Mouse (Mus musculus) forebrain, embryonic 14.5 days (tissue): ENCODE data around the gene Map3k5. TPM values are rescaled to one million over a fixed set of nuclear protein-coding genes. Genes with fewer than 3 reads are reported as not detected.

Experiments
- ATAC-seq: fragments of 200-750 bp; cut with Nextera tagmentation; 2 replicates; pipeline ENCODE4 v1.8.0; 2017; ENCODE audit warnings: mild to moderate bottlenecking, moderate library complexity
- DNase-seq: peaks from one replicate; pipeline ENCODE4 v3.0.0-alpha.2; 2015; ENCODE audit warnings: low spot score
- H3K27ac ChIP-seq: fragments of 300-500 bp; sonication (generic); 2 replicates; pipeline ENCODE4 v1.5.1; 2014; ENCODE audit warnings: low read depth, mild to moderate bottlenecking, control low read depth, low read length, moderate library complexity
- H3K27me3 ChIP-seq: fragments of 300-500 bp; sonication (generic); replicated peaks from 2 replicates; pipeline ENCODE4 v1.6.1; 2014; ENCODE audit warnings: low read length, control low read depth, mixed read lengths; ENCODE audit not compliant: control insufficient read depth, insufficient read depth
- H3K36me3 ChIP-seq: fragments of 300-500 bp; sonication (generic); 2 replicates; pipeline ENCODE4 v1.6.1; 2014; ENCODE audit warnings: low read length, control low read depth; ENCODE audit not compliant: control insufficient read depth, insufficient read depth
- H3K4me1 ChIP-seq: fragments of 300-500 bp; sonication (generic); 2 replicates; pipeline ENCODE4 v1.6.1; 2014; ENCODE audit warnings: antibody characterized with exemption, low read length, control low read depth; ENCODE audit not compliant: control insufficient read depth, insufficient read depth
- H3K4me2 ChIP-seq: fragments of 300-500 bp; sonication (generic); 2 replicates; pipeline ENCODE4 v1.6.1; 2014; ENCODE audit warnings: mild to moderate bottlenecking, control low read depth, low read length
- H3K4me3 ChIP-seq: fragments of 300-500 bp; sonication (generic); 2 replicates; pipeline ENCODE4 v1.5.1; 2014; ENCODE audit warnings: low read depth, low read length, control low read depth
- H3K9ac ChIP-seq: fragments of 300-500 bp; sonication (generic); 2 replicates; pipeline ENCODE4 v1.6.1; 2014; ENCODE audit warnings: mild to moderate bottlenecking, low read length, control low read depth, moderate library complexity
- H3K9me3 ChIP-seq: fragments of 300-500 bp; sonication (generic); replicated peaks from 2 replicates; pipeline ENCODE4 v1.6.1; 2016; ENCODE audit warnings: low read length, control low read depth, mixed read lengths; ENCODE audit not compliant: control insufficient read depth
- WGBS: fragments of 180-500 bp; shearing (Covaris S2); extraction: QIAGEN DNeasy Blood & Tissue Kit; methylation state at CpG from one replicate; pipeline ENCODE4 v1.1.7; 2014; 5-methylcytosine and 5-hydroxymethylcytosine counted together
- polyA plus RNA-seq: library from polyadenylated mRNA; unstranded; fragments of >200 nt; fragmentation: Nextera tagmentation; extraction: Ambion mirVana; gene quantifications from 2 replicates; pipeline ENCODE4 v1.2.1, GENCODE M21; 2014

Map3k5 gene
- polyA plus RNA-seq, 1 experiment from 2014 or later, result 0.72 TPM

- Histone ChIP-seq H3K27ac (no peak overlapping the region), H3K9ac (no peak overlapping the region), H3K4me2 (no peak overlapping the region), H3K4me3 (no peak overlapping the region), H3K9me3 (no peaks in the 10 kb centered on the region), H3K27me3 (no peaks in the 10 kb centered on the region), H3K4me1 (no peaks in the 10 kb centered on the region), H3K36me3 (no peaks in the 10 kb centered on the region)
- WGBS, result 84% methylated on average over 14 of the region's 14 CpGs
- ATAC-seq, result peak; percentile 52; the same call in 1 of the 2 replicates
- DNase-seq, result peak; percentile 67
Observed at GRCm38 (mm10) chr10:20056859-20057644, 122.8 kb downstream of the Map3k5 start.

GRCm38 (mm10) chr10:20058031-20058430, 123.8 kb downstream of the Map3k5 start:
- peak; percentile 41 for DNase-seq
- Histone ChIP-seq H3K4me3 (no peak overlapping the region), H3K9me3 (no peaks in the 10 kb centered on the region), H3K4me1 (no peaks in the 10 kb centered on the region), H3K36me3 (no peaks in the 10 kb centered on the region), H3K9ac (no peak overlapping the region), H3K27me3 (no peaks in the 10 kb centered on the region), H3K27ac (no peak overlapping the region), H3K4me2 (no peak overlapping the region)
- 60% methylated on average over 10 of the region's 10 CpGs for WGBS
- ATAC-seq, result peak; percentile 67; the same call in 1 of the 2 replicates

- WGBS, result 90% methylated on average over 10 of the region's 10 CpGs
- H3K4me1 ChIP-seq, result no peaks in the 10 kb centered on the region
- no peak overlapping the region for H3K9ac ChIP-seq
- no peaks in the 10 kb centered on the region for H3K36me3 ChIP-seq
- H3K4me3 ChIP-seq, result no peak overlapping the region
- no peak for ATAC-seq
- no peaks in the 10 kb centered on the region for H3K27me3 ChIP-seq
- no peak for DNase-seq
- H3K9me3 ChIP-seq, result no peaks in the 10 kb centered on the region
- no peak overlapping the region for H3K4me2 ChIP-seq
- H3K27ac ChIP-seq, result no peak overlapping the region
Observed at GRCm38 (mm10) chr10:20058841-20059240, 124.6 kb downstream of the Map3k5 start.

- no peak overlapping the region for H3K4me2 ChIP-seq
- H3K9ac ChIP-seq, result no peak overlapping the region
- H3K4me1 ChIP-seq, result no peaks in the 10 kb centered on the region
- peak; percentile 39 for DNase-seq
- H3K27ac ChIP-seq, result 0 out of 2 replicates have a peak overlapping the region, but pooled peaks have one; percentile 41
- H3K9me3 ChIP-seq, result no peaks in the 10 kb centered on the region
- peak; percentile 46; the same call in 1 of the 2 replicates for ATAC-seq
- WGBS, result 63% methylated on average over 15 of the region's 15 CpGs
- no peak overlapping the region for H3K4me3 ChIP-seq
- H3K36me3 ChIP-seq, result no peaks in the 10 kb centered on the region
- H3K27me3 ChIP-seq, result no peaks in the 10 kb centered on the region
Observed at GRCm38 (mm10) chr10:20060320-20060970, 126.2 kb downstream of the Map3k5 start.

GRCm38 (mm10) chr10:20064556-20065207, 130.4 kb downstream of the Map3k5 start:
- no peaks in the 10 kb centered on the region for H3K4me1 ChIP-seq
- 83% methylated on average over 9 of the region's 9 CpGs for WGBS
- no peak overlapping the region for H3K27ac ChIP-seq
- no peak overlapping the region for H3K4me3 ChIP-seq
- no peaks in the 10 kb centered on the region for H3K9me3 ChIP-seq
- no peak for DNase-seq
- no peak for ATAC-seq
- H3K36me3 ChIP-seq, result no peaks in the 10 kb centered on the region
- H3K4me2 ChIP-seq, result no peak overlapping the region
- H3K27me3 ChIP-seq, result no peaks in the 10 kb centered on the region
- H3K9ac ChIP-seq, result no peak overlapping the region

- H3K4me1 ChIP-seq, result no peaks in the 10 kb centered on the region
- no peak overlapping the region for H3K4me3 ChIP-seq
- no peak overlapping the region for H3K27ac ChIP-seq
- H3K27me3 ChIP-seq, result no peaks in the 10 kb centered on the region
- H3K36me3 ChIP-seq, result no peaks in the 10 kb centered on the region
- H3K9me3 ChIP-seq, result no peaks in the 10 kb centered on the region
- ATAC-seq (no peak), DNase-seq (no peak)
- 94% methylated on average over 1 of the region's 1 CpGs for WGBS
- H3K9ac ChIP-seq, result no peak overlapping the region
- no peak overlapping the region for H3K4me2 ChIP-seq
Observed at GRCm38 (mm10) chr10:20066069-20066665, 131.9 kb downstream of the Map3k5 start.

- H3K27me3 ChIP-seq, result no peaks in the 10 kb centered on the region
- 88% methylated on average over 11 of the region's 11 CpGs for WGBS
Observed at GRCm38 (mm10) chr10:20069771-20070460, 135.6 kb downstream of the Map3k5 start.

GRCm38 (mm10) chr10:20070576-20071109, 136.4 kb downstream of the Map3k5 start:
- Histone ChIP-seq H3K9ac (no peak overlapping the region), H3K4me3 (no peak overlapping the region), H3K4me2 (no peak overlapping the region), H3K4me1 (no peaks in the 10 kb centered on the region), H3K27me3 (no peaks in the 10 kb centered on the region), H3K9me3 (no peaks in the 10 kb centered on the region), H3K36me3 (no peaks in the 10 kb centered on the region), H3K27ac (no peak overlapping the region)
- WGBS, result 90% methylated on average over 14 of the region's 14 CpGs
- no peak for DNase-seq
- ATAC-seq, result no peak

More at GRCm38 (mm10) chr10:20069771-20070460, 135.6 kb downstream of the Map3k5 start:
- Histone ChIP-seq H3K4me3 (no peak overlapping the region), H3K27ac (no peak overlapping the region), H3K4me2 (no peak overlapping the region), H3K9ac (no peak overlapping the region), H3K9me3 (no peaks in the 10 kb centered on the region), H3K36me3 (no peaks in the 10 kb centered on the region), H3K4me1 (no peaks in the 10 kb centered on the region)
- ATAC-seq, result no peak
- no peak for DNase-seq
